Mouse (Mus musculus) limb, embryonic 14.5 days (tissue): ENCODE results near the gene Gpr141. TPM values are rescaled to one million over a fixed set of nuclear protein-coding genes. Genes with fewer than 3 reads are reported as not detected.

Experiments used
- ATAC-seq: fragments of 200-750 bp; cut with Nextera tagmentation; 2 replicates; pipeline ENCODE4 v1.8.0; 2017; ENCODE audit warnings: low read depth, moderate number of reproducible peaks, moderate TSS enrichment; ENCODE audit not compliant: low FRiP score
- DNase-seq: peaks from one replicate; pipeline ENCODE4 v3.0.0-alpha.2; 2015; ENCODE audit warnings: low spot score
- H3K27ac ChIP-seq: fragments of 300-500 bp; sonication (generic); replicated peaks from 2 replicates; pipeline ENCODE4 v1.5.1; 2014; ENCODE audit warnings: low read depth, mild to moderate bottlenecking, low read length, moderate library complexity, mixed read lengths
- H3K27me3 ChIP-seq: fragments of 300-500 bp; sonication (generic); 2 replicates; pipeline ENCODE4 v1.6.1; 2014; ENCODE audit warnings: low read length, mixed read lengths; ENCODE audit not compliant: control insufficient read depth, insufficient read depth
- H3K36me3 ChIP-seq: fragments of 300-500 bp; sonication (generic); 2 replicates; pipeline ENCODE4 v1.6.1; 2014; ENCODE audit warnings: mild to moderate bottlenecking, low read length, moderate library complexity, mixed read lengths; ENCODE audit not compliant: control insufficient read depth, insufficient read depth
- H3K4me1 ChIP-seq: fragments of 300-500 bp; sonication (generic); 2 replicates; pipeline ENCODE4 v1.6.1; 2014; ENCODE audit warnings: antibody characterized with exemption, low read length, mixed read lengths; ENCODE audit not compliant: control insufficient read depth, insufficient read depth
- H3K4me2 ChIP-seq: fragments of 300-500 bp; sonication (generic); replicated peaks from 2 replicates; pipeline ENCODE4 v1.6.1; 2014; ENCODE audit warnings: low read depth, mild to moderate bottlenecking, low read length, moderate library complexity; ENCODE audit not compliant: severe bottlenecking
- H3K4me3 ChIP-seq: fragments of 300-500 bp; sonication (generic); replicated peaks from 2 replicates; pipeline ENCODE4 v1.5.1; 2014; ENCODE audit warnings: low read length
- H3K9ac ChIP-seq: fragments of 300-500 bp; sonication (generic); 2 replicates; pipeline ENCODE4 v1.6.1; 2014; ENCODE audit warnings: mild to moderate bottlenecking, low read depth, low read length, moderate library complexity; ENCODE audit not compliant: severe bottlenecking
- H3K9me3 ChIP-seq: fragments of 300-500 bp; sonication (generic); 2 replicates; pipeline ENCODE4 v1.6.1; 2016; ENCODE audit warnings: low read length; ENCODE audit not compliant: control insufficient read depth
- POLR2A ChIP-seq: fragments of 200-500 bp; IDR thresholded peaks from 2 replicates; pipeline ENCODE4 v1.8.0; 2012; ENCODE audit warnings: inconsistent platforms, mild to moderate bottlenecking, moderate library complexity, borderline replicate concordance; ENCODE audit not compliant: insufficient read depth, insufficient read length; ENCODE audit errors: extremely low read depth
- WGBS: fragments of 180-500 bp; shearing (Covaris S2); extraction: QIAGEN DNeasy Blood & Tissue Kit; methylation state at CpG from one replicate; pipeline ENCODE4 v1.1.7; 2014; 5-methylcytosine and 5-hydroxymethylcytosine counted together
- polyA plus RNA-seq, 2 experiments: library from polyadenylated mRNA; depleted of rRNA in 1 of 2; stranded (reverse) in 1 of 2; unstranded in 1 of 2; fragments of >200 nt; fragmentation: Nextera tagmentation in 1 of 2; extraction: Ambion mirVana in 1 of 2; gene quantifications; 2 replicates each; pipeline versions ENCODE4 v1.2.1 to v1.2.3; 2012 to 2014

Gpr141 gene
- polyA plus RNA-seq, 2 experiments: 0.30 to 0.94 TPM

DNA sequence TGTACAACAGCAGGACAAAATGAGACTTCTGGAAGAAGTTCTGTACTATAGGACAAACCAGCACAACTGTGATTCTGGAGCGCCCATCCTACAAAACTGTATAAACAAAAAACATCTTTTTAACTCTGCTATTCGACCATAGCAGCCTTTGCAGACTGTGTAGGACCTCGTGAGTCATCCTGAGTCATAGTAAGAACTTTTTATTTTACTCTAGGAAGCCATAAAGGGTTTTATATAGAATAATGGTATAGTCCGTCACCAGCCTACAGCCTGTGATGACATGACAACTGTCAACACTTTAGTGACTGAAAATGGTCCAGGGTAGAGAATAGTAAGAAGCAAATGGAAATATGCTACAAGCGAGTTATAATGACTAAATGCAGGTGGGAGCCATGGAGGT lies 17.6 kb upstream of the Gpr141 start:
- H3K9ac ChIP-seq: no peak overlapping the region
- H3K27me3 ChIP-seq: no peaks in the 10 kb centered on the region
- no peaks in the 10 kb centered on the region for H3K4me1 ChIP-seq
- no peaks in the 10 kb centered on the region for H3K9me3 ChIP-seq
- H3K4me3 ChIP-seq: no peak overlapping the region
- DNase-seq (no peak), ATAC-seq (no peak)
- no peak overlapping the region for H3K4me2 ChIP-seq
- no peak overlapping the region for H3K27ac ChIP-seq
- 71% methylated on average over 5 of the region's 5 CpGs for WGBS
- no peak for TF ChIP-seq POLR2A
- H3K36me3 ChIP-seq: no peaks in the 10 kb centered on the region

DNA sequence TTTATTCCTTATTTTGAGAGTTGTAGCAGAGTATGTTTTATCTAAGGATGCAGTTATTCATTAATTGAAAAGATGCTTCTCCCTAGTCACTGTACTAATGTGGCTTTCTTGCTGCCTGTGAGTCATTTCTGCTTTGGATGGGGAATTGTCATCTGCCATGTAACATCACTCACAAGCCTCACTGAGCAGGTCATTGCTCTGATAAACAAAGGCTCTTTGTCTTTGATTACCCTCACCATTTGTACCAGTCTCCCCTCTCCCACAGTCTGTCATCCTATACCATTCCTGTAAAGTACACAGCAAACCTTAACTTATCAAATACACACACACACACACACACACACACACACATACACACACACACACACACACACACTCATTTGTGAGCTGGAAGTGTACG lies 16.1 kb upstream of the Gpr141 start:
- ATAC-seq (no peak), DNase-seq (no peak)
- Histone ChIP-seq H3K4me1 (no peaks in the 10 kb centered on the region), H3K4me2 (no peak overlapping the region), H3K27ac (no peak overlapping the region), H3K27me3 (no peaks in the 10 kb centered on the region), H3K4me3 (no peak overlapping the region), H3K36me3 (no peaks in the 10 kb centered on the region), H3K9ac (no peak overlapping the region), H3K9me3 (no peaks in the 10 kb centered on the region)
- WGBS: 85% methylated on average over 1 of the region's 1 CpGs
- TF ChIP-seq POLR2A: no peak

- DNase-seq (no peak), ATAC-seq (no peak)
- Histone ChIP-seq H3K4me3 (no peak overlapping the region), H3K36me3 (no peaks in the 10 kb centered on the region), H3K9ac (no peak overlapping the region), H3K27me3 (no peaks in the 10 kb centered on the region), H3K4me1 (no peaks in the 10 kb centered on the region), H3K9me3 (no peaks in the 10 kb centered on the region), H3K4me2 (no peak overlapping the region), H3K27ac (no peak overlapping the region)
- no peak for TF ChIP-seq POLR2A
- 89% methylated on average over 4 of the region's 4 CpGs for WGBS
Measured at GRCm38 (mm10) chr13:19830560-19830959, 6.5 kb upstream of the Gpr141 start.

DNA sequence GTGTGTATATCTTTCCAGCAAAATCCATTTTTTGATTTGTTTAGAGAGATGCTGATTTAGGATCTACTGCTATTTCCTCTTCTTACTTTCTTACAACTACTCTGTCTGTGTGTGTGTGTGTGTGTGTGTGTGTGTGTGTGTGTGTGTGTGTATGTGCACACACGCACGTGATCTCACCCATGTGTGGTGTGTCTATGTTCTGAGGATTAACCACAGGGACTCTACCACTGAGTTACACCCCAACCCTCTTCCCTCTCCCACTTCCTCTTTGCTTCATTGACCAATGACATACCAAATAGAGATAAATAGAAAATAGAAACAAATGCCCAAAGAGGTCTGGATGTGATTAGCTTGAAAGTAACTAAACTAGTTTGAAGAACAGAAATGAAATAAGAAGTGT lies 4.0 kb upstream of the Gpr141 start:
- Histone ChIP-seq H3K4me2 (no peak overlapping the region), H3K4me1 (no peaks in the 10 kb centered on the region), H3K4me3 (no peak overlapping the region), H3K27me3 (no peaks in the 10 kb centered on the region), H3K27ac (no peak overlapping the region), H3K36me3 (no peaks in the 10 kb centered on the region), H3K9ac (no peak overlapping the region), H3K9me3 (no peaks in the 10 kb centered on the region)
- DNase-seq (no peak), ATAC-seq (no peak)
- WGBS: 87% methylated on average over 2 of the region's 2 CpGs
- TF ChIP-seq POLR2A: no peak

DNA sequence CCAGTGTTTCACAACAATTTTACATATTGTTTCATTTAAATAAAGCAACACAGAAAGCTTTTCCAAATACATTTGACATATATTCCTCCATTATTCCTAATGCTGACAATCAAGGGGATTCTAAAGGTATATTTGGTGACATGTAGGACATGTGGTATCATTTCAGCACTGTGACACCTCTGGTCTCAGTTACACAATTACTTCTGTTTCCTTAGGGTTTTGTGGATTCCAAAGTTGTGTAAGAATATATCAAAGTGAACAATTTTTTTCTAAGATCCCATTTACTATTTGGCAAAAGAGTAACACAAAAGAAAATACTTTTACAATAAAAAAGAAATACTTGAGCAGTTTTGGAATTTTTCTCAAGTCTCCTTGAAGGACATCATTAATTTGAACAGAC lies 2.4 kb downstream of the Gpr141 start:
- Histone ChIP-seq H3K27ac (no peak overlapping the region), H3K9me3 (no peaks in the 10 kb centered on the region), H3K4me2 (no peak overlapping the region), H3K36me3 (no peaks in the 10 kb centered on the region), H3K27me3 (no peaks in the 10 kb centered on the region), H3K4me3 (no peak overlapping the region), H3K4me1 (no peaks in the 10 kb centered on the region), H3K9ac (no peak overlapping the region)
- no peak for ATAC-seq
- no peak for TF ChIP-seq POLR2A
- no peak for DNase-seq

- WGBS: 93% methylated on average over 4 of the region's 4 CpGs
Measured at GRCm38 (mm10) chr13:19819926-19820325, 4.1 kb downstream of the Gpr141 start.

More at GRCm38 (mm10) chr13:19819926-19820325, 4.1 kb downstream of the Gpr141 start:
- DNase-seq (no peak), ATAC-seq (no peak)
- no peak overlapping the region for H3K9ac ChIP-seq
- no peaks in the 10 kb centered on the region for H3K4me1 ChIP-seq
- no peak overlapping the region for H3K4me2 ChIP-seq
- H3K9me3 ChIP-seq: no peaks in the 10 kb centered on the region
- no peaks in the 10 kb centered on the region for H3K36me3 ChIP-seq
- H3K27me3 ChIP-seq: no peaks in the 10 kb centered on the region
- no peak overlapping the region for H3K27ac ChIP-seq
- H3K4me3 ChIP-seq: no peak overlapping the region
- TF ChIP-seq POLR2A: no peak
